Mouse (Mus musculus) left cerebral cortex, adult 2 months (tissue): Measurements from ENCODE around the gene Dab1. TPM values are rescaled to one million over a fixed set of nuclear protein-coding genes. Genes with fewer than 3 reads are reported as not detected.

Source experiments
- DNase-seq, 2 experiments: peaks; one replicate each; pipeline ENCODE4 v3.0.0; 2021 to 2022; ENCODE audit warnings: low spot score in 2 of 2, mixed read lengths in 1 of 2; ENCODE audit errors: extremely low spot score in 1 of 2
- H3K27ac ChIP-seq: fragments of 200-600 bp; 2 replicates; pipeline ENCODE4 v1.8.1; 2022
- H3K4me3 ChIP-seq: fragments of 200-600 bp; 2 replicates; pipeline ENCODE4 v1.8.1; 2022
- CTCF ChIP-seq: fragments of 200-600 bp; IDR thresholded peaks from 2 replicates; pipeline ENCODE4 v1.8.1; 2022; ENCODE audit warnings: antibody characterized with exemption, mild to moderate bottlenecking, moderate library complexity
- intact Hi-C: fragments of 180-260 bp; cut with DNase I; formaldehyde crosslinking; loops from one replicate; pipeline ENCODE4 v1.15.1; 2025
- total RNA-seq, 2 experiments: library from RNA; stranded (reverse); gene quantifications; 2 replicates each; pipeline ENCODE4 v1.2.3; 2021

The Dab1 gene
- total RNA-seq, 2 experiments from 2014 or later = 121 to 131 TPM

DNA sequence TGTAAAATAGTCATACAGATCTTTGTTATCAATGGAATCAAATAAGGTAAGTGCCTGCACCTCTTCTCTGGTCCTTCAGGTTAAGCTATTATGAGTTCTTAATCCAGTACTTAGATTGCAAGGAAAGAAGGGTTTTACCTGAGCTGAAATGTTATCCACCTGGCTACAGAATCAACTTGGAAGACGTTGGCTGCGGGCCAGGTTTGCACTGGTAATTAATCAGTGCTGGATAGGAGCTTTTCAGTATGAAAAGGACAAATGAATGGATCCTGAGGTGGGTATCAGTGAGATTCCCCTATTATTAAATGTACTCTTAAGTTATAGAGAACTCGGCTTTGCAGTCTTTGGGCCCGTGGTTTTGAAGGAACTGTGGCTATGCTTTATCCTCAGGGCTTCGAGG lies 896.5 kb downstream of the Dab1 start:
- H3K4me3 ChIP-seq = no peak overlapping the region
- no peak for DNase-seq
- no peak for TF ChIP-seq CTCF
- no peak overlapping the region for H3K27ac ChIP-seq
- intact Hi-C loops = no loop called here

DNA sequence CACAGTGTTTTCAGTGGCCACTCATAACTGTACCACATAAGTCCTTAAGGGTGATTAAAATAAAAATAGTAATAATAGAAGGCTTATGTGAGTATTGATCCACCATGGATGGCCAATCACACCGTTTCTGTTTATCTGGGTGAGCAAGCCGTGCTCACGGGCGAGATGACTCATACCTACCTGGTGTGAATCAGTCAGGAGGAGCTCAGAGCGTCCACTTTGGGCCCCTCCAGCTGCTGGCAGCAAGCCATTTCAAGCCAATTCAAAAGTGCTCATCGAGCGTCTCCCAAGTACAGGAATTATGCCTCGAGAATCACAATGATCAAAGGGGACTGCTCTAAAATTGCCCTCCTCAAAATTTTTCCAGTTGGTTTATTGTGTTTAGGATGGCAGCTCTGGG lies 903.2 kb downstream of the Dab1 start:
- no peak overlapping the region for H3K4me3 ChIP-seq
- DNase-seq = peak in 1 of 2 experiments; percentile 15
- intact Hi-C loops = no loop called here
- H3K27ac ChIP-seq = no peak overlapping the region
- no peak for TF ChIP-seq CTCF

DNA sequence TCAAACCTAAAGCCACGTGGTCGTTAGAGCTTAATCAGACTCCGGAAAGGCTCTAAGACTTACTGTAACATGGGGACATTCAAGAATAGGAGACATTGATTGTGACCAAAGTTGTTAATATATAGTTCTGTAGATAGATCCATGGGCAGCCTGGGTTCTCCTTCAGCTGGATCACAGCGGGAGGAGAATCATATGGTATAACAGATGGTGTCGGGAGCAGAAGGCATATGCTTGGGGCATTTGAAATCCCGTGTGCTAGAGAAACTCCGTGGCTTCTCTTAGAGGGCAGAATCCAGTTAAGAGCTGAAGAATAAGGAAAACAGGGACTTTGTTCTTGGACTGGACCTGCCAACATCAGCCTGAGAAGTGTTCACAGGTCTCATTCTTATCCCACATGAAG lies 904.6 kb downstream of the Dab1 start:
- Histone ChIP-seq H3K27ac (no peak overlapping the region), H3K4me3 (no peak overlapping the region)
- DNase-seq = no peak
- intact Hi-C loops = no loop called here
- TF ChIP-seq CTCF = no peak

DNA sequence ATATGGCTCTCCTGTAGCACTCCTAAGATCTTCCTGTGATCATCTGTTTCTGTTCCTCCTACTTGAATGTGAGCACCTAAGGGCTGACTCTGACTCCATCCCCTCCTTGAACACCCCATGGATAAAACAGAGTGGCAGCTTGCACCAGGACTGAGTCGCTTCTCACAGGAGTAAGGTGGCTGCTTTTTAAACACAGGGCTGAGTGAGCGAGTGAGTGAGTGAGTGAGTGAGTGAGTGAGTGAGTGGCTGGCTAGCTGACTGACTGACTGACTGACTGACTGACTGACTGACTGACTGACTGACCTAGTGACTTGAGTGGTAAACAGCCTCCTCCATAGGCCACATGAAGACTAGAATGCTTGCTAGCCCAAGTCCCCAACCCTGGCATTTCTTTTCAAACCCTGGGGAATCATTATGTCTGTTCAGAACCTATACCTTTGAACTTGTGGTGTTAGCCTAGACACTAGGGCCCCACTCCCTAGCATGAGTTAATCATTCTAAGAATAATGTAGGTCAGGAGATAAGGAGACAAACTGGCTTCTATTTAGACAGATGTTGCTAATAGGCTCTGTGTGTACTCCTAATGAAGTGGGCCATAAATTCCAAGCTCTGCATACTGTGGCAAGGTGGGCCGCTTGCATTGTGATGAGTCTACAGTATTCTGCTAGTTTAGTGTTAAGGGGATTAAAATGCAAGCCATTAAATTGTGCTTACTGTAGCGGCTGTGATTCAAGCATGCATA lies 910.9 kb downstream of the Dab1 start:
- no peak for DNase-seq
- intact Hi-C loops = loop anchor here (5.0 kb wide), 1 partner anchor 73 kb away; no protein-coding TSS in a partner anchor

DNA sequence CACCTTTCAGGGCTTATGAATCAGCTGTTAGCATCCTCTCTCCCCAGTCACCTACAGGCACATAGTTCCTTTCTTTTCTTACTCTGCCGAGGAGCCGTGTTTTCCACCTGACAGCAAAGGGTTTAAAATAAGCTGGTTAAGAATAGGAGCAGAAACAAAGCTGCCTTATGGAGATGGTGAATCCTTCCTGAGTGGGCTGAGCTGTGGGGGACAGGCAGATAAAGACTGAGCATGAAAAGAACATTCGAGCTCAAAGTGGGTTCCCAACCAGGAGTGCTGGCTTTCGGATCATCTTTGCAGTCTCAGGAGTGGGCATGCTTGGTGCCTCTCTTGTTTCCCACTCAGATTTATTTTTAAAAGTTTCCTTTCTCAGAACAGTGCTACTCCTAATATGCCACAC lies 913.7 kb downstream of the Dab1 start:
- peak overlapping the region; percentile 7; the same call in 1 of the 2 replicates for H3K27ac ChIP-seq
- no peak for TF ChIP-seq CTCF
- DNase-seq = peak; percentile 37 to 46
- intact Hi-C loops = loop anchor here (1.0 to 5.0 kb wide), 3 partner anchors 64 to 166 kb away; no protein-coding TSS in a partner anchor
- no peak overlapping the region for H3K4me3 ChIP-seq

More for the DNA sequence above, 910.9 kb downstream of the Dab1 start:
- TF ChIP-seq CTCF = no peak
- no peak overlapping the region for H3K27ac ChIP-seq
- no peak overlapping the region for H3K4me3 ChIP-seq

DNA sequence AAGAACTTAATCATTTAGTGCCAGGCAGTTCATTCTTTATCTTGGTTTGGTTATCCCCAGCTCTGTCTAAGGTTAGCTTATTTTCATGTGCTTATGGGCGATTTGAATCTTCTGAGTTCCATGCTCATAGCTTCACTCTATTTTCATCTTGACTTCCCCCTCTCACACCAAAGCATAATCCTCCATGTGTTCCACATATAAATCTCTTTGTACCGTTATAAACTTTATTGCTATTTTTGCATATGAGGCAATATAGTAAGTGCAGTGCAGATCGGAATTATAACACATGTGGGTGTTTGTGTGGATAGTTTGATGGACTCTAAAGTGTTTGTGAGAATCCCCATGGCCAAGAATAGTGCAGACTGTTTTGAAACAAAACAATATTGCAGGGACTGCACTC lies 919.3 kb downstream of the Dab1 start:
- Histone ChIP-seq H3K27ac (no peak overlapping the region), H3K4me3 (no peak overlapping the region)
- no peak for DNase-seq
- intact Hi-C loops = no loop called here
- no peak for TF ChIP-seq CTCF

DNA sequence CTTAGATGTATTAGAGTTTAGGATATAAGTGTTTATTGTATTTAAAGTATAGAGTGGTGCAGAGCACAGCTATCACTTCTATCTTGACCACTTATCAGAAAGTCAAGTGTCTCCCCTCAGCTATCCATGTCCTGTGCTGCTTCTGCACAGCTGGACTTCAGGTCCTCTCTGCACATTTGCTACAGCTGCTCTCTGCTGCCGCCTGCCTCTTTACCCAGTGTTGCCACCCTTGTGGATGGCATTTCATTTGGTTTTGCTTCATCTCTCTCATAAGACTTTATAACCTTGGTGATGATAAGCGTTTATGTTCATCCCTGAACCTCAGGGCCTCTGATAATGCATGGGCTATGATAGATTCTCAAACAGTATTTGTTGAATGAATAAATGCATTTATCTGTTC lies 919.9 kb downstream of the Dab1 start:
- peak; percentile 51 for TF ChIP-seq CTCF
- Histone ChIP-seq H3K27ac (no peak overlapping the region), H3K4me3 (no peak overlapping the region)
- intact Hi-C loops = no loop called here
- no peak for DNase-seq

- Histone ChIP-seq H3K27ac (no peak overlapping the region), H3K4me3 (no peak overlapping the region)
- no peak for DNase-seq
- TF ChIP-seq CTCF = no peak
- intact Hi-C loops = no loop called here
Measured at GRCm38 (mm10) chr4:104547091-104547490, 927.9 kb downstream of the Dab1 start.

- intact Hi-C loops = no loop called here
- H3K4me3 ChIP-seq = no peak overlapping the region
- DNase-seq = no peak
- TF ChIP-seq CTCF = no peak
- no peak overlapping the region for H3K27ac ChIP-seq
Measured at GRCm38 (mm10) chr4:104548287-104548686, 929.1 kb downstream of the Dab1 start.

DNA sequence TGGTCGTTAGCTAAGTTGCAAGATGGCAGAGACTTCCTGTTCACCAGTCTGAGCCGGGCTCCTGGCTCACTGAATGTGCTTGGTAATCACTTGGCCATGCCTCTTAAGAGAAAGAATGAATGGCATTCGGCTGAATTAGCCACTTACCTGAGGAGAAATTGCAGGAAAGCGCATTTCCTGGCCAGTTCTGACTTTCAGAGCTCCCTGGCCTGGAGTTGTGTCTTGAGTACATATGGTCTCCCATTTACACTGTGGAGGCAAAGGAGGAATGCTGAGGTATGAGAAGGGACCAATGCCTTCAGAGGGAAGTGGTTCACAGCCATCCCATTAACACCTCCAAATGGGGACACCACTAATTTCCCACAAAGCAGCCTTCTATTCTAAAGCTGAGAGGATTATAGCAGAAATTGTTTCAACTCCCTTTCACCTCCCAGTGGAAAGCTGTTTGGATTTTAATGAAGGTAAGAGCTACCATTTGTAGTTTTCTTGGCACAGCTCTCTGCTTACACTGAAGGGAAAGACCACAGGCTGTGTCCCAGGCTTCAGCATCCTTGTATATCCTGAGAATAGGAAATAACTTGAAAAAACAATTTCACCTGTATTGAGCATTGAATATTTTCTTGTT lies 931.5 kb downstream of the Dab1 start:
- Histone ChIP-seq H3K27ac (no peak overlapping the region), H3K4me3 (no peak overlapping the region)
- no peak for DNase-seq
- intact Hi-C loops = loop anchor here (5.0 kb wide), 1 partner anchor 127 kb away; no protein-coding TSS in a partner anchor
- no peak for TF ChIP-seq CTCF

- DNase-seq = no peak
- intact Hi-C loops = loop anchor here (5.0 kb wide), 1 partner anchor 126 kb away; no protein-coding TSS in a partner anchor
- H3K27ac ChIP-seq = no peak overlapping the region
- TF ChIP-seq CTCF = peak; percentile 21
- no peak overlapping the region for H3K4me3 ChIP-seq
Measured at GRCm38 (mm10) chr4:104551390-104552070, 932.4 kb downstream of the Dab1 start.

DNA sequence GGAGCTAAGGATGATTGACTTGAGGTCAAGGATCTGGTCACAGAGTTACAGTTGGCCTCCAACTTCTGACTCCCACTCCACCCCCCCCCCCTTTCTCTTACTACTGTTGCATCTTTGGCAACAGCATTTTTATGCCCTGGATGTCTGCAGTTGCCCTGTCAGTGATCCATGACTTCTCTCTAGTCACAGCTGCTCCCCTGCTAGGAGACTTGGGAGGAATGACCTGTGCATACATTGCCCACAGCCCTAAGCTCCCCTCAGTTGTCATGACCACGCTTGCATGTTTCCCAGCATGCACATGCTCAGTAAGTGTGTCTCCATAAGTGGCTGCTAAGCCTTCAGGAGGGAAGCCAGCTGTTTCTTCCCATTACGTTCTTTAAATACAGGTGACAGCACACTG lies 936.2 kb downstream of the Dab1 start:
- TF ChIP-seq CTCF = no peak
- Histone ChIP-seq H3K4me3 (no peak overlapping the region), H3K27ac (no peak overlapping the region)
- no peak for DNase-seq
- intact Hi-C loops = no loop called here
